Mouse (Mus musculus) limb, embryonic 14.5 days (tissue): ENCODE results near the gene Epb41. TPM values are rescaled to one million over a fixed set of nuclear protein-coding genes. Genes with fewer than 3 reads are reported as not detected.

Experiments
- ATAC-seq: fragments of 200-750 bp; cut with Nextera tagmentation; 2 replicates; pipeline ENCODE4 v1.8.0; 2017; ENCODE audit warnings: low read depth, moderate number of reproducible peaks, moderate TSS enrichment; ENCODE audit not compliant: low FRiP score
- DNase-seq: peaks from one replicate; pipeline ENCODE4 v3.0.0-alpha.2; 2015; ENCODE audit warnings: low spot score
- H3K27ac ChIP-seq: fragments of 300-500 bp; sonication (generic); replicated peaks from 2 replicates; pipeline ENCODE4 v1.5.1; 2014; ENCODE audit warnings: low read depth, mild to moderate bottlenecking, low read length, moderate library complexity, mixed read lengths
- H3K27me3 ChIP-seq: fragments of 300-500 bp; sonication (generic); 2 replicates; pipeline ENCODE4 v1.6.1; 2014; ENCODE audit warnings: low read length, mixed read lengths; ENCODE audit not compliant: control insufficient read depth, insufficient read depth
- H3K36me3 ChIP-seq: fragments of 300-500 bp; sonication (generic); 2 replicates; pipeline ENCODE4 v1.6.1; 2014; ENCODE audit warnings: mild to moderate bottlenecking, low read length, moderate library complexity, mixed read lengths; ENCODE audit not compliant: control insufficient read depth, insufficient read depth
- H3K4me1 ChIP-seq: fragments of 300-500 bp; sonication (generic); 2 replicates; pipeline ENCODE4 v1.6.1; 2014; ENCODE audit warnings: antibody characterized with exemption, low read length, mixed read lengths; ENCODE audit not compliant: control insufficient read depth, insufficient read depth
- H3K4me2 ChIP-seq: fragments of 300-500 bp; sonication (generic); replicated peaks from 2 replicates; pipeline ENCODE4 v1.6.1; 2014; ENCODE audit warnings: low read depth, mild to moderate bottlenecking, low read length, moderate library complexity; ENCODE audit not compliant: severe bottlenecking
- H3K4me3 ChIP-seq: fragments of 300-500 bp; sonication (generic); replicated peaks from 2 replicates; pipeline ENCODE4 v1.5.1; 2014; ENCODE audit warnings: low read length
- H3K9ac ChIP-seq: fragments of 300-500 bp; sonication (generic); 2 replicates; pipeline ENCODE4 v1.6.1; 2014; ENCODE audit warnings: mild to moderate bottlenecking, low read depth, low read length, moderate library complexity; ENCODE audit not compliant: severe bottlenecking
- H3K9me3 ChIP-seq: fragments of 300-500 bp; sonication (generic); 2 replicates; pipeline ENCODE4 v1.6.1; 2016; ENCODE audit warnings: low read length; ENCODE audit not compliant: control insufficient read depth
- POLR2A ChIP-seq: fragments of 200-500 bp; IDR thresholded peaks from 2 replicates; pipeline ENCODE4 v1.8.0; 2012; ENCODE audit warnings: inconsistent platforms, mild to moderate bottlenecking, moderate library complexity, borderline replicate concordance; ENCODE audit not compliant: insufficient read depth, insufficient read length; ENCODE audit errors: extremely low read depth
- WGBS: fragments of 180-500 bp; shearing (Covaris S2); extraction: QIAGEN DNeasy Blood & Tissue Kit; methylation state at CpG from one replicate; pipeline ENCODE4 v1.1.7; 2014; 5-methylcytosine and 5-hydroxymethylcytosine counted together
- polyA plus RNA-seq, 2 experiments: library from polyadenylated mRNA; depleted of rRNA in 1 of 2; stranded (reverse) in 1 of 2; unstranded in 1 of 2; fragments of >200 nt; fragmentation: Nextera tagmentation in 1 of 2; extraction: Ambion mirVana in 1 of 2; gene quantifications; 2 replicates each; pipeline versions ENCODE4 v1.2.1 to v1.2.3; 2012 to 2014

Epb41 gene
- polyA plus RNA-seq, 2 experiments, result 60.6 to 76.4 TPM

DNA sequence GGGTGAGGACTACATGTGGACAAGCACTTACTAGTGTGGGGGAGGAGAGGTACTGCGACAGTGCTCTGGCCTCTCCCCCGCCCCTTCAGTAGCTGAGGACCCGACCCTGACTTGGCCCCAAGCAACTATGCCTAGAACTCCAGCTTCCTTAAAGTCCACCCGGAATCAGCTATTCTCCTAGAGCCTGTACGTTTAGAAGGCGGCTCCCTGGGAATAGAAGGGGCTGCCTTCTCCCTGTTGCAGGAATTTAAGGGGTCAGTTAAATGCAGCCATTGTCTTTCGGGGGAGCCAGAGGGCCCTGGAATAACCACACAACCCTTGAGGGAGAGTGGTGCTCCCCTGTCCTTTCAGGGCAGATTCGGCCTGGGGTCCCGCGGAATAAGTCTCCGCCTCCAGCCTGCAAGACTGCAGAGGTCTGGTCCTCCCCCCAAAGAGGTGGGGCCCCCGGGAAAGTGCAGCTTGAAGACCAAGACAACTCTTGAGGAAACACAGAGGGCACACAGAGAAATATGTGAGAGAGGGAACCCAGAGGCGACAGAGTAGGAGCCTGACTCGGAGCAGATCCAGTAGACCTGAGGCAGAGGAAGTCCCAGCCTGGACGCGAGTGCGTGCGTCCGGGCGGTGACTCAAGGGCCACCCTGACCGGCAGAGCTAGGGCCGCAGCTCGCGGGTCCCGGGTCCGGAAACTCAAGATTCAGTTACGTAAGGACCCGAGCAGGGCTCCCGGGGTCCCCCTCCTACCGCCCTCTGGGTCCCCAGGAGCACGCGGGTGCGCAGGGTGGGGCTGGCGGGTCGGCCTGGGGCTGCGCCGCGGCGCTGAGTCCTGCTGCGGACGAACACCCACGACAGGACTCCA is 816 bp downstream of the Epb41 start, which contains the start of gene Gm10300:
Gene Gm10300 (plus strand): TSS at position 621 of the 856 bp plus-strand sequence.
- 1% methylated on average over 42 of the region's 42 CpGs for WGBS

DNA sequence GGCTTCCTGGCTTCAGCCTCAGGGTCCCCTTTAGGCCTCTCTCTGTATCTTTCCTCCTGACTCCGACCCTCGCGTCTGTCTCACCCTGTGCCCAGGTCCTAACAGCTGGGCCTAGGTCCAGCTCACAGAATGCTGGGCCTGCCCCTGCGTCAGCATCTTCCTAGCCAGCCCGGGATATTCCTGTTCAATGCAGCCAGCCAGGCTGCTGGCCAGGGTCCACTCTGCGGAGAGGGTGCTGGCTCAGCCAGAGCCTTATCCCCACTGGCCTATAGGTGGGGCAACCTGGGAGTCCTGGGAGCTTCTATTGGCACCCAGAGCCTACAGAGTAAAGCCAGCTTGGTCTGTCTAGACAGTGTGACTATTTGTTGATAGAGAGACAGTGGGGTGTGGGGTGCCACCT is 2.2 kb downstream of the Epb41 start:
- H3K4me2 ChIP-seq, result no peak overlapping the region
- TF ChIP-seq POLR2A, result no peak
- H3K36me3 ChIP-seq, result no peaks in the 10 kb centered on the region
- no peaks in the 10 kb centered on the region for H3K4me1 ChIP-seq
- H3K4me3 ChIP-seq, result no peak overlapping the region
- no peak for ATAC-seq
- no peaks in the 10 kb centered on the region for H3K9me3 ChIP-seq
- no peak overlapping the region for H3K9ac ChIP-seq
- 72% methylated on average over 6 of the region's 6 CpGs for WGBS
- no peaks in the 10 kb centered on the region for H3K27me3 ChIP-seq
- no peak for DNase-seq
- no peak overlapping the region for H3K27ac ChIP-seq

More for the DNA sequence above, 816 bp downstream of the Epb41 start, which contains the start of gene Gm10300:
- H3K4me1 ChIP-seq, result no peaks in the 10 kb centered on the region
- H3K9ac ChIP-seq, result peak within 1 kb of the TSS; percentile 67
- H3K9me3 ChIP-seq, result no peaks in the 10 kb centered on the region
- H3K27ac ChIP-seq, result no peak within 1 kb of the TSS
- H3K4me3 ChIP-seq, result peak within 1 kb of the TSS; percentile 76
- DNase-seq, result peak; percentile 22
- ATAC-seq, result peak; percentile 24; the same call in 1 of the 2 replicates
- H3K4me2 ChIP-seq, result peak within 1 kb of the TSS; percentile 95
- H3K36me3 ChIP-seq, result no peaks in the 10 kb centered on the region
- TF ChIP-seq POLR2A, result no peak
- H3K27me3 ChIP-seq, result no peaks in the 10 kb centered on the region

DNA sequence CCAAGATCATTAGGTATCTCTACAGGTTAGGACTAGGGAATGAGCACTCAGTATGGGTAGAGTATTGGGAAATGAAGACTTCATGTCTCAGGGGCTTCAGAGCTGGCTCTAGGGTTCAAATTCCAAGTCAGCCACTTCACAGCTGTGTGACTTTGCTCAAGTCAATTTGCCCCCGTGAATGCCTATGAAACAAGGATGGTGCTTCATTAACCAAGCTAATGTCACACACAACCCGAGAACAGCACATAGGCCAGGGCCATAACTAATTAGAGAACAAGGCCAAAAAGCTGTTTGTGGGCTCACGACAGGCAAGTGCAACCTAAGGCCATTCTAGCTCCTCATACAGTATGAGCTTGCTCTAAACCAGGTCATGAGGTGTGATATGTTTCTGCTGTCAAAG is 3.0 kb downstream of the Epb41 start:
- Histone ChIP-seq H3K4me2 (no peak overlapping the region), H3K9me3 (no peaks in the 10 kb centered on the region), H3K36me3 (no peaks in the 10 kb centered on the region), H3K27ac (no peak overlapping the region), H3K9ac (no peak overlapping the region), H3K4me1 (no peaks in the 10 kb centered on the region), H3K4me3 (no peak overlapping the region), H3K27me3 (no peaks in the 10 kb centered on the region)
- ATAC-seq (no peak), DNase-seq (no peak)
- 70% methylated on average over 3 of the region's 3 CpGs for WGBS
- TF ChIP-seq POLR2A, result no peak

DNA sequence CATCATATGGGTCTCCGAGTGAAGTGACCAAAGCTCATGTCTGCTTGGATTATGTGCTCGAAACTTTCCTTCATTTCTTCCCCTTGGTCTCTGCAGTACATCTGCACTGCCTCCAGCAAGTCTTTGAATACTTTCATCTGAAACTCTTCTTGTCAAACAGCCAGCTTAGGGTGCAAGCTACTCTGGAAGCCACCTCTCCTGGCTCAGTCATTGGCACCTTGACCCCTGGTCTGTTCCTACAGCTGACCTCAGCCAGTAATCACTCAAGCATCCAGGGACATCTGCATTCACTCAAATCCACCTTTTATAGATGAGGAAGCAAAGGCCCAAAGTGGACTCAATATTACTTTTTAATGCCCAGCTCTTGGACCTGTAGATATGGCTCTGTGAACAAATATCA is 3.4 kb downstream of the Epb41 start:
- Histone ChIP-seq H3K9me3 (no peaks in the 10 kb centered on the region), H3K27ac (no peak overlapping the region), H3K27me3 (no peaks in the 10 kb centered on the region), H3K9ac (no peak overlapping the region), H3K4me2 (no peak overlapping the region), H3K36me3 (no peaks in the 10 kb centered on the region), H3K4me3 (no peak overlapping the region), H3K4me1 (no peaks in the 10 kb centered on the region)
- ATAC-seq (no peak), DNase-seq (no peak)
- WGBS, result 91% methylated on average over 2 of the region's 2 CpGs
- no peak for TF ChIP-seq POLR2A

DNA sequence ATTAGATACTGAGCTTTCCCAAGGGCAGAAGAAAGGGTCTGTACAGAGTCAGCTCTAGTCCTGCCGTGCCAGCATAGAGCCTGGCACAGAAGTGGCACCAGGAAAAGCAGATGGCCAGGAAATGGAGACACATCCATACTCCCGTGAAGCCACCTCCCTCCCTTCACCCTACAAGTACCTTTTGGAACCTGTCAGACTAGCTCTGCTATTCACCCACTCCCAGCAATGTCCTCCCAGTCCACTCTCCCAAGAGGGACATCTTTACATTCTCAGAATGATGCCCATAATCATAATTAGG is 7.2 kb downstream of the Epb41 start:
- Histone ChIP-seq H3K4me3 (no peak overlapping the region), H3K4me1 (no peaks in the 10 kb centered on the region), H3K4me2 (no peak overlapping the region), H3K9ac (no peak overlapping the region), H3K9me3 (no peaks in the 10 kb centered on the region), H3K36me3 (no peaks in the 10 kb centered on the region), H3K27ac (no peak overlapping the region), H3K27me3 (no peaks in the 10 kb centered on the region)
- ATAC-seq (no peak), DNase-seq (no peak)
- WGBS, result 79% methylated on average over 2 of the region's 2 CpGs
- no peak for TF ChIP-seq POLR2A
